Mouse (Mus musculus) liver, embryonic 14 days (tissue): ENCODE measurements around the gene Dohh. TPM values are rescaled to one million over a fixed set of nuclear protein-coding genes. Genes with fewer than 3 reads are reported as not detected.

Experiments
- polyA plus RNA-seq: library from polyadenylated mRNA; depleted of rRNA; stranded (reverse); fragments of >200 nt; gene quantifications from 2 replicates; pipeline ENCODE4 v1.2.3, GENCODE M21; 2012; rRNA removed

Gene Dohh
- 28.6 and 30.2 TPM in 2 replicates for polyA plus RNA-seq

DNA sequence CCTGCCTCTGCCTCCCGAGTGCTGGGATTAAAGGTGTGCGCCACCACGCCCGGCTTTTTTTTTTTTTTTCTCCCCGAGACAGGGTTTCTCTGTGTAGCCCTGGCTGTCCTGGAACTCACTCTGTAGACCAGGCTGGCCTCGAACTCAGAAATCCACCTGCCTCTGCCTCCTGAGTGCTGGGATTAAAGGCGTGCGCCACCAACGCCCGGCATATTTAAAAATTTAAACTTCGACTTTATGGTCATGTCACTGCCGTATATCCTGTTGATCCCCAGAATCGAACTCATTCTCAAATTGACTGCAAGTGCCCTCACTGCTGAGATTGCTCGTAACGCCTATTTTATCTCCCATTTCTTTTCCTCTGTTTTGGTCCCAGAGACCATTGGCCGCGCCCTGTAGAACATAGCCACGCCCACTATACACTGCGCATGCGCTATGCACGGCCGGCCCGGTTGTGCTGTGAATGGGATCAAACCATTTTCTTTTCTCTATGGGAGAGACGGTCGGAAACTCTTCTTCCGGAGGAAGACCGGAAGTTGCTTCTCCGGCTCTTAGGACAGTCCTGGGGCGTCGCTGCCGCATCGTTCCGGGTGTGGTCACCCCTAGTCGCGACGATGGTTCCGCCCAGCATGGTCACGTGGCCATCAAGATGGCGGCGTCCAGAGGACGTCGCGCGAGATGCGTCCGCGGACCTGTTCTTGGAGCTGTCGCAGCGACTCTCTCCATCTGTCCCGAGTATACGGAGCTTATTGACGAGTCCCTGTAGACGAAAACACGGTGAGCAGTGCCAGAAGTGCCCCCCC, at the start of gene Dohh, which contains the start of gene Gm48551:
Dohh (plus strand) TSS at position 627 of the 803 bp plus-strand sequence.
Gm48551 (plus strand) TSS at position 665 of the 803 bp plus-strand sequence.

DNA sequence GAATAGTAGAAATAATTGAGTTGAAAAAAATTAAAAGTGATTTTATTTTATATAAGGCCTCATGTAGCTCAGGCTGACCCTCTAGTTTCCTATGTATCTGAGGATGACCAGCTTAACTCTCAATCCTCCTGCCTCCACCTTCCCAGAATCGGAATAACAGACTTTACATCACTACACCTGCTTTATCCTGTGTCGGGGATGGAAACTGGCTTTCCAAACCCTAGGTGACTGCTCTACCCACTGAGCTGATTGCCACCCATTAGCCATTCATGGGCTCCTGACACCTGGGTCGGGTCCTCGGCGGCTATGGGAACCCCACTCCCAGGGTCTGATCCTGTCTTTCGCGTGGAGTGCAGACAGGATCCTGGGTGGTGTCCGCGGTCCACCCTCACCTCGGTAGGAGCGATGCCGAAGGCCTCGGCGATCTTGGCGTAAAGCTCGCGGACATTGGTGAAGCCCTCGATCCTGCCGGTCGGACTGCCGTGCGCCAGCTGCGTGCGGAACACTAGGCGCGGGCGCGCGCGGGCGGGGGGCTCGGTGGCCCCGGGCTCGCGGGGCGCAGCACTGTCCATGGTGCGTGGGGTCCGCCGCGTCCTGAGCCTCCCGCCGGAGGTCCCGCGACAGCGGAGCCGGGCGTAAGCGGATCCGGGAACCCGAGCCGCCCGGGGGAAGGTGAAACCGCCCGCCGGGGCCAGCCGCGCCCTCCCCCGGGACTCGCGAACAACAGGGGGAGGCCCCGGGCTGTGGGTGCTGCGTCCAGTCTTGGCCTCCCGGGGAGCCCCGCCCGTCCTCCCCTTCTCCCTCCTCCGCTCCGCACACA, 41.3 kb upstream of the Dohh start, which contains the start of gene Gipc3:
Gipc3 (minus strand) TSS at position 581 of the 820 bp plus-strand sequence.

DNA sequence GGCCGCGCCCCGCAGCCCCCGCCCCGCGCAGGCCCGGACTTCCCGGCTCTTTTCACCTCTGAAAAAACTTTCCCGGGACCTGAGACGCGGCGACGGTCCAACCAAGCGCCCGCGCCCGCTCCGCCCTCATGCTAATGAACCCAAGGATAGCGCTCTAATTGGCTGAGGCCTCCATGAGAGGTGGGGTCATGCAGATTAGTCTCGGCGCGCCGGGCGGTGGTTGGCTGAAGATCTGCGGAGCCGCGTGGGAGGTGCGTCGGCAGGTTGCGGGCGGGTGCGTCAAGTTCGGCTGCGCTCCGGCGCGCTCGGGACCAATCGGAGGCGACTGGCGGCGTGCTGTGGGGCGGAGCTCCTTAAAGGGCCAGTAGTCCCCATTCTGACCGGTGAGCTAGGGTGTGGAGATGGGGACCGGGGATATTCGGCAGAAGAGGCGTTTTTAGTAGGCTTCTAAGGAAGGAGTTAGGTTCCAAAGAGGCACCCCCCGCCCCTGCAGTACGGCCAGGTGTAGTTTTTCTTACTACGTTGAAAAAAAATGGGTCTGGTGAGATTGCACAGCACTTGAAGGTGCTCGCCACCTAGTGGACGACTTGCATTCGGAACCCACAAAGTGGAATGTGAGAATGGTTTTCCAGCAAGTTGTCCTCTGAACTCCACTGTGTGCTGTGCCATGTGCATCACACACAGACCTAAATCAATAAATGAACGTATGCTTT, 33.7 kb upstream of the Dohh start, which contains the start of gene Hmg20b:
Hmg20b (minus strand) TSS at position 130 of the 713 bp plus-strand sequence.

DNA sequence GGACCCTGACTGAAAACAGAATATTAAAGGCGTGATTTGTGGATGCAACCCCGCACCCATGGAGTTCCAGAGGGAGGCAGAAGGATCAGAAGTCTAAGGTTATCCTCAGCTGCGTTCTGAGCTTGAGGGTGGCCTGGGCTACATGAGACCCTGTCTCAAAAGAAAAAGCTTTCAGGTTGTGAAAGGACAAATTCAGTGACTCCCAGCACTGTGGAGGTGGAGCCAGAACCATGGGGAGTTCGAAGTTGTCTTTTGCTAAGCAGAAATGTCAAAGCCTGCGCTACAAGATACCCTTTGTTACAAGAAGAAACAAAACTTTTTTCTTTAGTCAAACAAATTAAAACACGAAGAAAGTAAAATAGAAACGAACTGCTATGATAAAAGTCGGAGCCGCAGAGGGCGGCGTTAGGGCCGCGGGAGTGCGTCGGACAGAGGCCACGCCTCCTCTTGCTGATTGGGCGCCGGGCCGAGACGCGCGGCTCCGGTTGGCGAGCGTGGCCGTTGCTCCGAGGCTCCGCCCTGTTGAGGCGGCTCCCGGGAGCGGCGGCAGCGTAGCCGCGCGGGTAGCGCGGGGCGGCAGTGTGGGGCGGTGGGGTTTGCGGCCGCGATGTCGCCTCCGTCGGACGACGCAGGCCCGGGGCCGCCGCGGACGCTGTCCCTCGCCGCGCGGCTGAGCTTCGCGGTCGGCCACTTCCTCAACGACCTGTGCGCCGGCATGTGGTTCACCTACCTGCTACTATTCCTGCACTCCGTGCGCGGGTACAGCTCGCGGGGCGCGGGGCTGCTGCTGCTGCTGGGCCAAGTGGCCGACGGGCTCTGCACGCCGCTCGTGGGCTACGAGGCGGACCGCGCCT, 27.0 kb upstream of the Dohh start, which contains the start of gene Mfsd12:
Mfsd12 (plus strand) TSS at position 501 of the 854 bp plus-strand sequence.

DNA sequence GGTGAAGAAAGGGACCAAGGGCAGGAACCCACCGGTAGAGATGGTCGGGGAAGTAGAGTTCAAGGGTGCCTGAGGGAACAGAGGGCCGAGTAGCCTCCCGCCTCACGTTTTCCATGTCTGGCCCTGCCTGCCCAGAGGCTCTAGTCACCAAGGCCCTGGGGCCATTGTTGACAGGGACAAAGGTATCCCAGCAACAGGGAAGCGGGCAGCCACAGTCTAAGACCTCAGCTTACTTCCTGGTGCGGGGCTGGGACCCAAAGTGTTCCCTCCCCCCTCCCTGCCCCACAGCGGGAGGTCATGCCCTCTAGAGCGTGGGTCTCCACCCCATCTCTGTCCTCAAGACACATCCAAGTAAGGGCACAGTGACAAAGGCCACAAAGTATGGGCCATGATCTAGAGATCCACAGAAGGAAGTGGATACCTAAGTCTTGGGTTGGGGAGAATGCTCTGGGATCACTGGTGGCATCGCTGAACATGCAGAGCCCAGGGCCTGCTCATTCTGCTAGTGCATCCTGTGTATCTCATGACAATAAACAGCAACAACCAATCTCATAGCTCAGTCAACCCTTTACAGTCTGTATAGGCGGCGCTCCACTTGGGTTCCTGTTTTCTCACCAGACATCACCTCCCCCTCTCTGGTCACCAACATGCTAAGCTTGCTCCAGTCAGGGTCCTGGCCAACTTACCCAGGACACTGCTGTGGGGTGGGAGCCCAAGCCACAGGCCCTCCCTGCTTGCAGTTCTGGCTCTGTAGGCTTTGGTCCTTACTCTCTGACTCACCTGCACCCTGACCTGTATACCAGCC, 18.4 kb upstream of the Dohh start, which contains the start of gene 4930404N11Rik:
4930404N11Rik (minus strand) TSS at position 145 of the 805 bp plus-strand sequence.

DNA sequence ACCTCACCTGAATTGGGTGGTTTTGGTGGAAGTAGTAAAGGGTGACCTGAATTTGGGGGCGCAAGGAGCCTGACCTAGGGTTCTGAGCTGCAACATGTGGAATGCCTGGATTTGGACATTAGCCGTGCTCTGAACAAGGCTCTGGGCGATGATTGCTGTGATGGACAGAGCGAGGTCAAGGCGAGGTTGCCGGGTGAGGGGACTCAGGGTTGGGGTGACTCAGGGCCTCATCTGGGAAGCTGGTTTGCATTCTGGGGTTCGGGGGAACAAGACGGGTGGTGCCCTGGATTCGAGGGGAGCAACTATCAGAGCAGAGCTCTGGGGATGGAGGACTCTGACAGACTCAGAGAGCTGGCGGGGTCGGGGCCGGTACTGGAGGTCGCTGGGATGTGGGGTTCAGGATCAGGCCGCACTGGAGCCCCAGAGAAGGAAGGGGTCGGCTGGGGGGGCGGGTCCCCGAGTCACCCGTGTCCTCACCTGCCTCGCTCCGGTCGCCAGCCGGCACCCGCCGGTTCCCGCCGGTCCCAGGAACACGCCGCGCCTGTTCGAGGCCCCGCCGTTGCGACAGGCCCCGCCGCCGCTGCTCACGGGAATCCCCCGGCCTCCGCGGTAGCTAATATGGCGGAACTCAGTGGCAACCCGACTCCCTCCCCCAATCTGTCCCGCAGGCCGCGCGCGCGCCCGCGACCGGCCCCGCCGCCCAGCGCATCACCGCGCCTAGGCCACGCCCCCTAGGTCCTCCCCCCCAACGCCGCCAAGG, 6.3 kb upstream of the Dohh start, which contains the start of gene Fzr1:
Fzr1 (minus strand) TSS at position 724 of the 760 bp plus-strand sequence.

DNA sequence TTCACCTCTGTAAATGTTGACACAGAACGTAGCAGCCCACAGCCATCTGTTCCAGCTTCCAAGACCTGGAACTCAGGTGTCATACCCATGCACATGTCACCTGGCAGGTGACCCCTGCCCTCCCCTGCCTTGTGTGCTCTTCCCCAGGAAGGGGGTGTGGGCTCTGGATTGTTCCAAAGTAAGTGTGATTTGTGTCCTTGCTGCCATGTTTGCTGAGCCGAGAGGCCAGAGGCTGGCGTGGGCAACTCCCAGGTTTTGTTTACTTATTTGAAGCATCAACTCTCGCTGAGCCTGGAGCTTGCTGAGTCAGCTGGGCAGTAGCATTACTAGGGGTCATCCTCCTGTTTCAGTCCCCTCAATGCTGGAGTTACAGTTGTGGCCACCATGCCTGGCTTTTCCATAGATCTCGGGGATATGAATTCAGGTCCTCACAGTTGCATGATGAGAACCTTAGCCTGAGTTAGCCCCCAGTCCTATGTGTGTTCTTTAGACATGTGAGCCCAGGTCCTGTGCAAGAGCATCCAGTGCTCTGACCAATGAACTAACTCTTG, 4.4 kb downstream of the Dohh start, which contains the start of gene Gm48552:
Gm48552 (plus strand) TSS at position 501 of the 551 bp plus-strand sequence.

DNA sequence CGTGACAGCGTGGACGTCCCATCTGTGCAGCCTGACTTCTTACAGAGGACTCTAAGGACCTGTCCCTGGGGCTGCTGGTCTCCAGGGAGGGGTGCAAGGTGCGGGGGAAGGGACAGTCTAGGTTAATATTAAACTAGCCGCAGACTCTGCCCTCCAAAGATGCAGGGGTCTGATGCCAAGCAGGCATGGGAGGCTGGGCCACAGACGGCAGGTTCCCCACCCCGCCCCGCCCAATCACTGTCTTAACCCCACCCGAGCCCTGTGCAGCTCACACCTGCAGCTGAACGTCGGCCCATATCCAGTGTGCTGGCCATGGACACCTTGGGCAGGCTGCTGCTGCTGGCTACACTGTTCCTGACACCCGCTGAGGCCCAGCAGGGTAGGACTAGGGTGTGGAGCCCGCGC, 8.6 kb downstream of the Dohh start, which contains the start of gene Smim24:
Smim24 (plus strand) TSS at position 271 of the 405 bp plus-strand sequence.

Other genes starting within 250 kb of the Dohh start
- 13.8 and 16.4 TPM in 2 replicates for gene Zbtb7a, start 249.2 kb upstream of the Dohh start, polyA plus RNA-seq
- 9.9 and 11.4 TPM in 2 replicates for gene Pias4, start 216.5 kb upstream of the Dohh start, polyA plus RNA-seq
- 555 and 587 TPM in 2 replicates for gene Eef2, start 207.8 kb upstream of the Dohh start, polyA plus RNA-seq
- gene Dapk3, start 201.4 kb upstream of the Dohh start, polyA plus RNA-seq = 15.3 and 17.6 TPM in 2 replicates
- not detected in 2 replicates for gene 4930442H23Rik, start 200.6 kb upstream of the Dohh start, polyA plus RNA-seq
- gene Nmrk2, start 182.4 kb upstream of the Dohh start, polyA plus RNA-seq = not detected in 2 replicates
- under 0.01 and 0.02 TPM in 2 replicates for gene Atcay, start 153.6 kb upstream of the Dohh start, polyA plus RNA-seq
- 0.55 and 0.80 TPM in 2 replicates for gene Zfr2, start 151.3 kb upstream of the Dohh start, polyA plus RNA-seq
- gene Matk, start 131.5 kb upstream of the Dohh start, polyA plus RNA-seq = 0.77 and 0.83 TPM in 2 replicates
- 48.0 and 56.2 TPM in 2 replicates for gene Mrpl54, start 117.5 kb upstream of the Dohh start, polyA plus RNA-seq
- gene Apba3, start 117.5 kb upstream of the Dohh start, polyA plus RNA-seq = 13.7 and 14.8 TPM in 2 replicates
- gene Tjp3, start 92.8 kb upstream of the Dohh start, polyA plus RNA-seq = 0.21 and 0.25 TPM in 2 replicates
- 9.9 and 12.5 TPM in 2 replicates for gene Pip5k1c, start 91.5 kb upstream of the Dohh start, polyA plus RNA-seq
- 23.1 and 24.3 TPM in 2 replicates for gene Cactin, start 63.3 kb upstream of the Dohh start, polyA plus RNA-seq
- gene Tbxa2r, start 55.7 kb upstream of the Dohh start, polyA plus RNA-seq = 2.3 and 2.5 TPM in 2 replicates
- 0.01 TPM in 2 replicates for gene Gipc3, start 41.2 kb upstream of the Dohh start, polyA plus RNA-seq
- 23.8 and 26.9 TPM in 2 replicates for gene Hmg20b, start 33.9 kb upstream of the Dohh start, polyA plus RNA-seq
- gene Mfsd12, start 26.9 kb upstream of the Dohh start, polyA plus RNA-seq = 7.4 and 8.6 TPM in 2 replicates
- 0.43 and 0.84 TPM in 2 replicates for gene 4930404N11Rik, start 18.6 kb upstream of the Dohh start, polyA plus RNA-seq
- 57.1 and 63.1 TPM in 2 replicates for gene Fzr1, start 5.9 kb upstream of the Dohh start, polyA plus RNA-seq
- 0.84 and 0.93 TPM in 2 replicates for gene Gm48551, start within 50 bp of the Dohh start, polyA plus RNA-seq
- gene Gm48552, start 4.6 kb downstream of the Dohh start, polyA plus RNA-seq = 0.55 and 0.90 TPM in 2 replicates
- 1.7 and 2.0 TPM in 2 replicates for gene Smim24, start 8.6 kb downstream of the Dohh start, polyA plus RNA-seq
- gene Nfic, start 71.2 kb downstream of the Dohh start, polyA plus RNA-seq = 1.2 and 1.3 TPM in 2 replicates
- gene Celf5, start 98.3 kb downstream of the Dohh start, polyA plus RNA-seq = 0.05 TPM in 2 replicates
- 46.7 and 55.3 TPM in 2 replicates for gene Ncln, start 112.0 kb downstream of the Dohh start, polyA plus RNA-seq
- 1.3 and 1.7 TPM in 2 replicates for gene S1pr4, start 115.7 kb downstream of the Dohh start, polyA plus RNA-seq
- gene Gna15, start 139.8 kb downstream of the Dohh start, polyA plus RNA-seq = 4.3 and 4.6 TPM in 2 replicates
- gene Gna11, start 160.8 kb downstream of the Dohh start, polyA plus RNA-seq = 15.2 and 17.6 TPM in 2 replicates
- gene Aes, start 175.1 kb downstream of the Dohh start, polyA plus RNA-seq = 131 and 135 TPM in 2 replicates
- gene Tle2, start 190.1 kb downstream of the Dohh start, polyA plus RNA-seq = 4.2 and 4.8 TPM in 2 replicates
- gene Tle6, start 216.6 kb downstream of the Dohh start, polyA plus RNA-seq = 4.4 and 4.7 TPM in 2 replicates
- 2.6 and 2.8 TPM in 2 replicates for gene BC025920, start 221.8 kb downstream of the Dohh start, polyA plus RNA-seq
- gene Sirt6, start 243.4 kb downstream of the Dohh start, polyA plus RNA-seq = 7.9 TPM in 2 replicates
- 5.1 and 5.4 TPM in 2 replicates for gene Ankrd24, start 244.1 kb downstream of the Dohh start, polyA plus RNA-seq